Mouse (Mus musculus): ENCODE data around the gene Dll4. TPM values are rescaled to one million over a fixed set of nuclear protein-coding genes. Genes with fewer than 3 reads are reported as not detected.

Dll4 gene
- polyA plus RNA-seq, 1 experiment, result 18.9 TPM

DNA sequence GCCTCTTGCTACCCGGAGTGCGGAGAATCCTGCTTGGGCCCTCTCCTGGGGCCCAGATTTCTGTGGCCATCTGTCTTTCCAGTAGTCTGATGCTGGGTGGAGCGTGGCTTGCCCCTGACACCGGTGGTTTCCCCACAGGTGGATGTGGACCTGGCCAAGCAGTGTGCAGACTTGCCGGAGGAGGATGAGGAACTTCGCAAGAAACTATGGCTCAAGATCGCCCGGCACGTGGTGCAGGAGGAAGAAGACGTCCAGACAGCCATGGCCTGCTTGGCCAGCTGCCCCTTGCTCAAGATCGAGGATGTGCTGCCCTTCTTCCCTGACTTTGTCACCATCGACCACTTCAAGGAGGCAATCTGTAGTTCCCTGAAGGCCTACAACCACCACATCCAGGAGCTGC lies 28.8 kb upstream of the Dll4 start:
- H3K27ac ChIP-seq (ENCODE audit: control insufficient read depth, insufficient read depth, low read length), result no peak overlapping the region
- H3K27me3 ChIP-seq (ENCODE audit: control insufficient read depth, insufficient read depth, low read length), result no peaks in the 10 kb centered on the region
- peaks cover 17% of the 10 kb centered on the region for H3K36me3 ChIP-seq (ENCODE audit: control insufficient read depth, insufficient read depth, low read length)
- TF ChIP-seq POLR2A (IDR thresholded peaks at IDR 0.05; ENCODE audit: control insufficient read depth, extremely low read depth, insufficient read depth, low read length, poor library complexity) (no peak), CTCF (IDR thresholded peaks at IDR 0.05; ENCODE audit: borderline replicate concordance, control insufficient read depth, extremely low read depth, insufficient read depth, low read length, poor library complexity) (no peak)
- no peak for DNase-seq
- 96% methylated on average over 12 of the region's 12 CpGs for WGBS
- no peak overlapping the region for H3K4me3 ChIP-seq (ENCODE audit: control insufficient read depth, insufficient read depth, low read length)
- peaks cover 19% of the 10 kb centered on the region for H3K4me1 ChIP-seq (replicated peaks; ENCODE audit: control insufficient read depth, insufficient read depth, low read length)

DNA sequence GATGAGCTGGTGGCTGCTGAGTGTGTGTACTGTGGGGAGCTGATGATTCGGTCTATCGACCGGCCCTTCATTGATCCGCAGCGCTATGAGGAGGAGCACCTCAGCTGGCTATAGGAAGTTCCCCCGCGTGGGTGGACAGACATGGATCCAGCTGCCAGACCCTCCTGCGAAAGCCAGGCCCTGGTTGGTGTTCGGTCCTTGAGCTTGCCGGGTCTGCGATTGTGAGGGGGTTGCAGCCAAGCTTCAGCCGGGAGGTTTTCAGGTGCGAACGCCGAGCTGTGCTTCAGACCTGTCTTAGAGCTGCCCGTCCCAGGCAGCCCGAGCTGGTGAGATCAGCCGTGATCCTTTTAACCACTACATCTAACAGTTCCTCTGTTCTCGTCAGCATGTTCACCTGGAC lies 28.1 kb upstream of the Dll4 start:
- Histone ChIP-seq H3K27ac (ENCODE audit: control insufficient read depth, insufficient read depth, low read length) (no peak overlapping the region), H3K36me3 (ENCODE audit: control insufficient read depth, insufficient read depth, low read length) (peaks cover 17% of the 10 kb centered on the region), H3K27me3 (ENCODE audit: control insufficient read depth, insufficient read depth, low read length) (no peaks in the 10 kb centered on the region), H3K4me1 (replicated peaks; ENCODE audit: control insufficient read depth, insufficient read depth, low read length) (peaks cover 19% of the 10 kb centered on the region), H3K4me3 (ENCODE audit: control insufficient read depth, insufficient read depth, low read length) (no peak overlapping the region)
- TF ChIP-seq POLR2A (IDR thresholded peaks at IDR 0.05; ENCODE audit: control insufficient read depth, extremely low read depth, insufficient read depth, low read length, poor library complexity) (no peak), CTCF (IDR thresholded peaks at IDR 0.05; ENCODE audit: borderline replicate concordance, control insufficient read depth, extremely low read depth, insufficient read depth, low read length, poor library complexity) (no peak)
- DNase-seq, result no peak
- 95% methylated on average over 19 of the region's 19 CpGs for WGBS

- TF ChIP-seq CTCF (IDR thresholded peaks at IDR 0.05; ENCODE audit: borderline replicate concordance, control insufficient read depth, extremely low read depth, insufficient read depth, low read length, poor library complexity), result no peak
- no peak for TF ChIP-seq POLR2A (IDR thresholded peaks at IDR 0.05; ENCODE audit: control insufficient read depth, extremely low read depth, insufficient read depth, low read length, poor library complexity)
- 49% methylated on average over 5 of the region's 5 CpGs for WGBS
- Histone ChIP-seq H3K4me3 (ENCODE audit: control insufficient read depth, insufficient read depth, low read length) (no peak overlapping the region), H3K27me3 (ENCODE audit: control insufficient read depth, insufficient read depth, low read length) (no peaks in the 10 kb centered on the region), H3K4me1 (replicated peaks; ENCODE audit: control insufficient read depth, insufficient read depth, low read length) (peaks cover 19% of the 10 kb centered on the region), H3K36me3 (ENCODE audit: control insufficient read depth, insufficient read depth, low read length) (peaks cover 17% of the 10 kb centered on the region), H3K27ac (ENCODE audit: control insufficient read depth, insufficient read depth, low read length) (no peak overlapping the region)
- peak; percentile 72 for DNase-seq
These were observed 27.3 kb upstream of the Dll4 start for GRCm38 (mm10) chr2:119298330-119298729.

DNA sequence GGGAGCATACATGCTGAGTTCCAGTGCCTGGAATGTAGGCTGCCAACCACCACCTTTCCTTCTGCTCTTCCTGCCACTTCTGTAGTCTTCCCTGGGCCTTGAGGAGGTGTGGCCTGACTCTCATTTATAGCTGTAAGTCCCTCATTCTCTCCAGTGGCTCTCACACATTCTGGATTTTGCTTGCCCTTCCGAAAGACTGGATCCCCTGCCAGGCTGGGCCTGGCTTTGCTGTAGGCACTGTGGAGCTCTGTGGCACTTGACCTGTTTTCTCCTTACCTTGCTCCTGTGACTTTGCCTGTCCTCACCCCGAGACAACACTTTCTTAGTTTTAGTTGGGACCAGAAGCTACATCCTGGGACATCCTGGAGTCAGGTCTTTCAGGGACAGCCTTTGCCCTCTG lies 26.7 kb upstream of the Dll4 start:
- TF ChIP-seq CTCF (IDR thresholded peaks at IDR 0.05; ENCODE audit: borderline replicate concordance, control insufficient read depth, extremely low read depth, insufficient read depth, low read length, poor library complexity) (no peak), POLR2A (IDR thresholded peaks at IDR 0.05; ENCODE audit: control insufficient read depth, extremely low read depth, insufficient read depth, low read length, poor library complexity) (no peak)
- no peak overlapping the region for H3K27ac ChIP-seq (ENCODE audit: control insufficient read depth, insufficient read depth, low read length)

GRCm38 (mm10) chr2:119299981-119300818 lies 25.4 kb upstream of the Dll4 start:
- Histone ChIP-seq H3K27ac (ENCODE audit: control insufficient read depth, insufficient read depth, low read length) (peak overlapping the region; percentile 50; the same call in 1 of the 2 replicates), H3K4me1 (replicated peaks; ENCODE audit: control insufficient read depth, insufficient read depth, low read length) (peaks cover 19% of the 10 kb centered on the region), H3K4me3 (ENCODE audit: control insufficient read depth, insufficient read depth, low read length) (peak overlapping the region; percentile 16), H3K36me3 (ENCODE audit: control insufficient read depth, insufficient read depth, low read length) (peaks cover 12% of the 10 kb centered on the region), H3K27me3 (ENCODE audit: control insufficient read depth, insufficient read depth, low read length) (no peaks in the 10 kb centered on the region)
- peak; percentile 90 for TF ChIP-seq CTCF (IDR thresholded peaks at IDR 0.05; ENCODE audit: borderline replicate concordance, control insufficient read depth, extremely low read depth, insufficient read depth, low read length, poor library complexity)
- no peak for TF ChIP-seq POLR2A (IDR thresholded peaks at IDR 0.05; ENCODE audit: control insufficient read depth, extremely low read depth, insufficient read depth, low read length, poor library complexity)
- 5% methylated on average over 15 of the region's 15 CpGs for WGBS
- peak; percentile 86 for DNase-seq

More for the DNA sequence above, 26.7 kb upstream of the Dll4 start:
- H3K4me3 ChIP-seq (ENCODE audit: control insufficient read depth, insufficient read depth, low read length), result no peak overlapping the region
- WGBS, result 100% methylated on average over 2 of the region's 2 CpGs
- H3K4me1 ChIP-seq (replicated peaks; ENCODE audit: control insufficient read depth, insufficient read depth, low read length), result peaks cover 19% of the 10 kb centered on the region
- DNase-seq, result no peak
- H3K27me3 ChIP-seq (ENCODE audit: control insufficient read depth, insufficient read depth, low read length), result no peaks in the 10 kb centered on the region
- peaks cover 17% of the 10 kb centered on the region for H3K36me3 ChIP-seq (ENCODE audit: control insufficient read depth, insufficient read depth, low read length)

- H3K4me1 ChIP-seq (replicated peaks; ENCODE audit: control insufficient read depth, insufficient read depth, low read length), result peaks cover 19% of the 10 kb centered on the region
- no peaks in the 10 kb centered on the region for H3K27me3 ChIP-seq (ENCODE audit: control insufficient read depth, insufficient read depth, low read length)
- TF ChIP-seq POLR2A (IDR thresholded peaks at IDR 0.05; ENCODE audit: control insufficient read depth, extremely low read depth, insufficient read depth, low read length, poor library complexity) (no peak), CTCF (IDR thresholded peaks at IDR 0.05; ENCODE audit: borderline replicate concordance, control insufficient read depth, extremely low read depth, insufficient read depth, low read length, poor library complexity) (no peak)
- H3K36me3 ChIP-seq (ENCODE audit: control insufficient read depth, insufficient read depth, low read length), result peaks cover 12% of the 10 kb centered on the region
- DNase-seq, result peak; percentile 67
- H3K4me3 ChIP-seq (ENCODE audit: control insufficient read depth, insufficient read depth, low read length), result peak overlapping the region; percentile 0; the same call in 1 of the 2 replicates
- 16% methylated on average over 7 of the region's 7 CpGs for WGBS
- peak overlapping the region; percentile 18; the same call in 1 of the 2 replicates for H3K27ac ChIP-seq (ENCODE audit: control insufficient read depth, insufficient read depth, low read length)
These were observed 24.6 kb upstream of the Dll4 start for GRCm38 (mm10) chr2:119300819-119301493.

Data from thymus, adult 2 months (tissue).